Comparison of ENCODE assay signal across 8 mouse cellular contexts in the genomic region with DNA sequence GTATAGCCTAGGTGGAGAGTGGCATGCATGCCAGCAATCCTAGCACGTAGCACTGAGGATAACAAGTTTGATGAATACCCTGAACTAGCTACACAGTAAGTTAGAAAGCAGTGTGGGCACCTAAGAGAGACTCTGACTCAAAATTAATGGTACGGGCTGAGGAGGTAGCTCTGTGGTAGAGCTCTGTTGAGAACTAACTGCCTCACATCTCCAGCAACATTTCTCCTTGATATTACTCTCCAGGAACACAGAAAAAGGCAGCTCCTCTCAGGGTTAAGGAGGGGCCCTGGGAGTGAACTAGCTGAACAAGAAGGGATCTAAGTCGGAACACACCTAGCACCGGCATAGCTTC. TPM values are rescaled to one million over a fixed set of nuclear protein-coding genes. Genes with fewer than 3 reads are reported as not detected.
DNase-seq lines count a peak whose midpoint lies in the region; ATAC-seq and TF ChIP-seq lines count a peak whose summit lies in the region.

No protein-coding gene starts in this region.

- no peaks in the 10 kb centered on the region for H3K9me3 ChIP-seq in embryonic facial prominence, embryonic 13.5 days
- no peaks in the 10 kb centered on the region for H3K9me3 ChIP-seq in intestine, embryonic 14.5 days (ENCODE audit: control insufficient read depth, low read length)
- no peaks in the 10 kb centered on the region for H3K9me3 ChIP-seq in midbrain, embryonic 16.5 days (replicated peaks; ENCODE audit: control insufficient read depth, low read length, poor library complexity, severe bottlenecking)

- no peak for ATAC-seq in embryonic facial prominence, embryonic 13.5 days (ENCODE audit: insufficient number of reproducible peaks, insufficient read depth, low FRiP score, low TSS enrichment, low read depth)
- ATAC-seq in intestine, embryonic 14.5 days (replicated peaks; ENCODE audit: low FRiP score, low TSS enrichment, low read depth): peak; percentile 21; the same call in 1 of the 2 replicates
- no peak; the same call in 1 of the 2 replicates for ATAC-seq in midbrain, embryonic 16.5 days

- peak overlapping the region; percentile 88 for H3K27ac ChIP-seq in layer of hippocampus, adult 2 months
- H3K27ac ChIP-seq in embryonic facial prominence, embryonic 13.5 days: peak overlapping the region; percentile 29
- H3K27ac ChIP-seq in intestine, embryonic 14.5 days (ENCODE audit: low read depth): no peak overlapping the region
- peak overlapping the region; percentile 74 for H3K27ac ChIP-seq in midbrain, embryonic 16.5 days (ENCODE audit: low read length)

- H3K4me3 ChIP-seq in layer of hippocampus, adult 2 months: peak overlapping the region; percentile 70
- H3K4me3 ChIP-seq in embryonic facial prominence, embryonic 13.5 days: peak overlapping the region; percentile 85
- peak overlapping the region; percentile 90 for H3K4me3 ChIP-seq in intestine, embryonic 14.5 days (ENCODE audit: low read depth, low read length)
- H3K4me3 ChIP-seq in midbrain, embryonic 16.5 days (ENCODE audit: low read depth, low read length): peak overlapping the region; percentile 88

- TF ChIP-seq CTCF in layer of hippocampus, adult 2 months (conservative IDR thresholded peaks at IDR 0.05): no peak

- H3K9ac ChIP-seq in embryonic facial prominence, embryonic 13.5 days: peak overlapping the region; percentile 36; the same call in 1 of the 2 replicates
- H3K9ac ChIP-seq in intestine, embryonic 14.5 days (ENCODE audit: low read length): no peak overlapping the region
- H3K9ac ChIP-seq in midbrain, embryonic 16.5 days (ENCODE audit: low read depth, low read length): peak overlapping the region; percentile 61

- 44% methylated on average over 4 of the region's 4 CpGs for WGBS in embryonic facial prominence, embryonic 13.5 days
- WGBS in intestine, embryonic 14.5 days: 50% methylated on average over 4 of the region's 4 CpGs
- WGBS in midbrain, embryonic 16.5 days: 45% methylated on average over 4 of the region's 4 CpGs

- H3K36me3 ChIP-seq in embryonic facial prominence, embryonic 13.5 days: peaks cover 31% of the 10 kb centered on the region
- H3K36me3 ChIP-seq in intestine, embryonic 14.5 days (ENCODE audit: control insufficient read depth, insufficient read depth, low read length): peaks cover 30% of the 10 kb centered on the region
- H3K36me3 ChIP-seq in midbrain, embryonic 16.5 days (ENCODE audit: control insufficient read depth, insufficient read depth, low read length): peaks cover 3% of the 10 kb centered on the region; the same call in 1 of the 2 replicates

- DNase-seq in layer of hippocampus, adult 2 months (ENCODE audit: low spot score in 2 of 2): no peak
- DNase-seq in layer of hippocampus, postnatal 25 days (ENCODE audit: extremely low spot score in 1 of 2, low spot score in 1 of 2): no peak
- no peak for DNase-seq in intestine, embryonic 14.5 days (ENCODE audit: low spot score)
- DNase-seq in embryo, embryonic 11 days: no peak
- DNase-seq in right cerebral cortex, postnatal 4 days: no peak
- DNase-seq in urinary bladder, adult 2 months (ENCODE audit: low spot score): no peak

- no peaks in the 10 kb centered on the region for H3K27me3 ChIP-seq in embryonic facial prominence, embryonic 13.5 days
- no peaks in the 10 kb centered on the region for H3K27me3 ChIP-seq in intestine, embryonic 14.5 days (replicated peaks; ENCODE audit: control insufficient read depth, insufficient read depth, low read length)
- no peaks in the 10 kb centered on the region for H3K27me3 ChIP-seq in midbrain, embryonic 16.5 days (ENCODE audit: control insufficient read depth, insufficient read depth, low read depth, low read length)

- H3K4me2 ChIP-seq in embryonic facial prominence, embryonic 13.5 days: peak overlapping the region; percentile 85
- peak overlapping the region; percentile 84 for H3K4me2 ChIP-seq in intestine, embryonic 14.5 days (ENCODE audit: low read length)
- peak overlapping the region; percentile 67 for H3K4me2 ChIP-seq in midbrain, embryonic 16.5 days (ENCODE audit: low read length)

- peaks cover 16% of the 10 kb centered on the region for H3K4me1 ChIP-seq in embryonic facial prominence, embryonic 13.5 days
- peaks cover 9% of the 10 kb centered on the region for H3K4me1 ChIP-seq in intestine, embryonic 14.5 days (replicated peaks; ENCODE audit: control insufficient read depth, insufficient read depth, low read length)
- peaks cover 18% of the 10 kb centered on the region for H3K4me1 ChIP-seq in midbrain, embryonic 16.5 days (ENCODE audit: control insufficient read depth, insufficient read depth, low read length)

RNA-seq across cellular contexts. Expression of gene Usp46, which starts 24.2 kb away (rescaled TPM):
- 100 to 1,000 TPM; 135 to 138 TPM for total RNA-seq in layer of hippocampus, adult 2 months (2021)
- total RNA-seq in layer of hippocampus, postnatal 25 days (2021): 100 to 1,000 TPM; 139 to 140 TPM
- 36.5 and 38.6 TPM in 2 replicates for polyA plus RNA-seq in embryonic facial prominence, embryonic 13.5 days (2015; fragmentation: Nextera tagmentation; extraction: Ambion mirVana)
- 29.7 and 32.2 TPM in 2 replicates for polyA plus RNA-seq in intestine, embryonic 14.5 days (2014; fragmentation: Nextera tagmentation; extraction: Ambion mirVana)
- polyA plus RNA-seq in midbrain, embryonic 16.5 days (2015; fragmentation: Nextera tagmentation; extraction: Ambion mirVana): 38.5 and 40.0 TPM in 2 replicates
- 19.9 and 20.2 TPM in 2 replicates for polyA plus RNA-seq in urinary bladder, adult 2 months (2012; rRNA removed)
